Mouse (Mus musculus) spleen, adult 2 months (tissue): ENCODE data around the gene Hspb9.

ENCODE experiments used
- CTCF ChIP-seq: fragments of 200-500 bp; IDR thresholded peaks from 2 replicates; pipeline ENCODE4 v1.5.1; 2011; ENCODE audit warnings: mild to moderate bottlenecking, inconsistent platforms; ENCODE audit not compliant: insufficient read depth, insufficient read length, insufficient replicate concordance; ENCODE audit errors: extremely low read depth
- POLR2A ChIP-seq: fragments of 200-500 bp; IDR thresholded peaks from 2 replicates; pipeline ENCODE4 v1.6.1; 2011; ENCODE audit warnings: low read depth, low read length, inconsistent platforms

DNA sequence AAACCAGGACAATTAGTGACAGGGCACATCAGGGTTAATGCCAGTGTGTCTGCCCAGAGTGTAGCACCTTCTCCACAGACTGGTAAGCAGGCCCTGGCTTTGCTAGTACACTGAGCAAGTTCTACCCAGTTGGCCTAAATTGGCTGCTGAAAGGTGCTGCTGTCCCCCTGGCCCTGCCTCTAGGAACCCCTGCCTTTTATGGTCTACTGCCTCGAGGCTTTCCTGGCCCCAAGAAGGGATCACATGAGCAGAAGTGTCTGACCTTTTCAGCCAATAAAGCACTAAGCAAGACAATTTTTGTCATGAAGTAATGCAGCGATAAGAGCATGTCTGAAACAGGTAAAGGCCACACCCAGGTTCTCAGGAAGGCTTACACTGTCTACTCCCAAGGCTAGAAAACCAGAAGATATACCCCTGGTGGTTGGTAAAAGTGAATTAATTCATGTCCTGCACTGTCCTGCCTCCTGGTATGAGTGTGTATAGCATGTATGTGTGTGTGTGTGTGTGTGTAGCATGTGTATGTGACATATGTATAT lies 8.9 kb downstream of the Hspb9 start:
- no peak for TF ChIP-seq POLR2A
- TF ChIP-seq CTCF, result no peak
